Mouse (Mus musculus): ENCODE data around the gene Gpr108. TPM values are rescaled to one million over a fixed set of nuclear protein-coding genes. Genes with fewer than 3 reads are reported as not detected.
A peak's percentile ranks its signal among the peaks of the same experiment; 100 is the strongest.

The Gpr108 gene
- total RNA-seq, 1 experiment from 2014 or later: 14.9 TPM

GRCm38 (mm10) chr17:57194771-57195170 lies 53.5 kb downstream of the Gpr108 start:
- ATAC-seq (replicated peaks in 1 of 2; ENCODE audit: insufficient read depth in 1 of 2, low FRiP score in 2 of 2, low TSS enrichment in 1 of 2, low read depth in 1 of 2, poor library complexity in 2 of 2, severe bottlenecking in 2 of 2): no peak

- peak; percentile 93 to 94 for ATAC-seq (replicated peaks in 1 of 2; ENCODE audit: insufficient read depth in 1 of 2, low FRiP score in 2 of 2, low TSS enrichment in 1 of 2, low read depth in 1 of 2, poor library complexity in 2 of 2, severe bottlenecking in 2 of 2)
Observed at GRCm38 (mm10) chr17:57194041-57194507, 54.2 kb downstream of the Gpr108 start, which contains the start of gene Tnfsf14. Tnfsf14 (minus strand) TSS chr17:57194177.

GRCm38 (mm10) chr17:57188510-57189192 lies 59.6 kb downstream of the Gpr108 start:
- ATAC-seq (replicated peaks in 1 of 2; ENCODE audit: insufficient read depth in 1 of 2, low FRiP score in 2 of 2, low TSS enrichment in 1 of 2, low read depth in 1 of 2, poor library complexity in 2 of 2, severe bottlenecking in 2 of 2): peak; percentile 48 to 65; a peak in 3 of 4 replicates

GRCm38 (mm10) chr17:57185641-57186040 lies 62.6 kb downstream of the Gpr108 start:
- no peak for ATAC-seq (replicated peaks in 1 of 2; ENCODE audit: insufficient read depth in 1 of 2, low FRiP score in 2 of 2, low TSS enrichment in 1 of 2, low read depth in 1 of 2, poor library complexity in 2 of 2, severe bottlenecking in 2 of 2)

Other genes with a start within 250 kb of the Gpr108 start
- gene Pspn, start 248.4 kb downstream of the Gpr108 start, total RNA-seq (2017): not detected in 2 replicates
- 89.5 and 124 TPM in 2 replicates for gene Gtf2f1, start 237.2 kb downstream of the Gpr108 start, total RNA-seq (2017)
- gene Gm17949, start 237.0 kb downstream of the Gpr108 start, total RNA-seq (2017): 0.56 TPM in 1 of 2 replicates, not detected in the other
- 67.1 and 94.5 TPM in 2 replicates for gene Khsrp, start 216.9 kb downstream of the Gpr108 start, total RNA-seq (2017)
- gene Slc25a41, start 206.8 kb downstream of the Gpr108 start, total RNA-seq (2017): not detected in 2 replicates
- gene Crb3, start 189.3 kb downstream of the Gpr108 start, total RNA-seq (2017): 0.56 TPM in 1 of 2 replicates, not detected in the other
- gene Slc25a23, start 188.6 kb downstream of the Gpr108 start, total RNA-seq (2017): 5.1 and 9.7 TPM in 2 replicates
- 21.1 and 24.2 TPM in 2 replicates for gene Dennd1c, start 169.9 kb downstream of the Gpr108 start, total RNA-seq (2017)
- 0.30 TPM in 1 of 2 replicates, not detected in the other for gene Tubb4a, start 160.7 kb downstream of the Gpr108 start, total RNA-seq (2017)
- gene Tnfsf9, start 143.1 kb downstream of the Gpr108 start, total RNA-seq (2017): 2.5 and 2.8 TPM in 2 replicates
- gene Cd70, start 98.7 kb downstream of the Gpr108 start, total RNA-seq (2017): 0.75 TPM in 1 of 2 replicates, not detected in the other
- 12.3 and 13.3 TPM in 2 replicates for gene Tnfsf14, start 54.3 kb downstream of the Gpr108 start, total RNA-seq (2017)
- gene C3, start 20.3 kb downstream of the Gpr108 start, total RNA-seq (2017): 28.0 and 125 TPM in 2 replicates
- gene Trip10, start 1.0 kb upstream of the Gpr108 start, total RNA-seq (2017): 9.4 and 17.9 TPM in 2 replicates
- 238 and 297 TPM in 2 replicates for gene Vav1, start 30.7 kb upstream of the Gpr108 start, total RNA-seq (2017)
- 3.5 and 5.6 TPM in 2 replicates for gene Adgre1, start 110.2 kb upstream of the Gpr108 start, total RNA-seq (2017)

Measured in hematopoietic stem cell, adult 5-6 weeks (primary cell).